Mouse (Mus musculus) yolk sac, embryonic 10.5 days (tissue): ENCODE data around the gene Ogfod1.
A peak's percentile ranks its signal among the peaks of the same experiment; 100 is the strongest.

Source experiments
- DNase-seq: peaks from one replicate; pipeline ENCODE4 v3.0.0-alpha.2; 2017; ENCODE audit warnings: low spot score

Gene Ogfod1

GRCm38 (mm10) chr8:94036944-94037524, at the start of gene Ogfod1, which contains the start of gene Nudt21:
Gene Ogfod1, plus strand, starts transcription at chr8:94037198.
Gene Nudt21, minus strand, starts transcription at chr8:94037031.
- DNase-seq = peak; percentile 98

- no peak for DNase-seq
Observed at GRCm38 (mm10) chr8:93989739-93990138, 47.3 kb upstream of the Ogfod1 start.

DNA sequence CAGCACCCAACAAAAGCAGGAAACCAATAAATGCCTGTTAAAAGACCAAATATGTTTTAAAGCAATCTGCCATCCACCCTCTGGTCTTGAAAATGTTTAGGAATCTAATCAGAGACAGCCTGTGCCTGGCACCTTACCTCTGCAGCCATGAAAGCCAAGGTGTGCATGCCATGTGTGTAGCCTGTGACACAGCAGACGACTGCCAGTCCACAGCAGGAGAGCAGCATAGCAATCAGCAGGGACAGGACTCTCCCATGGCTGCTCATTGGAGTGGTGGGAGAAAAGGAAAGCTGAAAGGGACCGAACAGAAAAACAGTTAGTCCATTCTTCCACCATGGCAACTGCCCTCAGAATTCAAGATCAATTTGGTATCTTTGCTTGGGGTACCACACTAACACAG, 38.0 kb upstream of the Ogfod1 start:
- DNase-seq = no peak

GRCm38 (mm10) chr8:94004139-94004538, 32.9 kb upstream of the Ogfod1 start:
- DNase-seq = no peak

GRCm38 (mm10) chr8:94009243-94009845, 27.7 kb upstream of the Ogfod1 start:
- DNase-seq = peak; percentile 27

GRCm38 (mm10) chr8:94010101-94010705, 26.8 kb upstream of the Ogfod1 start:
- DNase-seq = no peak

DNA sequence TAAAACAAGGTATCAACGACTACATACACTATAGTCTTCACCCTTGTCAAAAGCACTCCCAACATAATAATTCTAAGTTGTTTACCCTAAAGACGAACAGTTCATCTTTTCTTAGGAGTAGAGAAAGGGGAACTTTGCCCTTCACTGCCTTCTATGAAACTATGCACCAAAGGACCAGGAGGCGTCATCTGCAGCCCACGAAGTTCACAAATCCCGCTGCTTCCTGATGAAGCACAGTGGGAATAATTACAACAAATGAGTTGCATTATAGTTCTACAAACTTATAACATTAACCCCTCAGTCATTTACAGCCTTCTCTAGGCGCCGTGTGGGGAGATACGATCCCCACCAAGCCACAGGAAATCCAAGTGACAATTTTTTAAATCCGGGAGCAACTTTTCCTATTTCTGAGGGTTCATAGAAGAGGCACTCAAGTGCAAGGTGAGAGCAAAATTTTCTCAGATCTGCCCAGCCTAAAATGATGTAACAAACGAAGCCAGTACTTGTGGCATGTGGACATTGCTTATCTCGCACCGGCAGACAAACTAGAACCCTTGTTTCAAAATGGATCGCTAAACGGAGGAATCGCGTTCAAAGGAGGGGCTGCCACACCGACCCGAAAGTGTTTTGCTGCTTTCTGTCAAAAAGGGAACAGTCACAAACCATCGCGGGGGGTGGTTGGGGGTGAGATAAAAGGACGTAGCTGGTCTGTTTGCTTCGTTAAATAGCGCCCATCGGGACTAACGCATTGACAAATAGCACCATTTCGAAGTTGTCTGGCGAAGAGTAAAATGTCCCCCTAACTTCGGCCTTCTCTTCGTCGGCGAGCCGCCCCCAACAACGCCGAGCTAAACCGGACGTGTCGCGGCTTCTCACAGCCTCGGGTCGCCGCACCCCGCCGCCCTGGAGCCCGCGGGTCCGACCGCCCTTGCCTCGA, 25.7 kb upstream of the Ogfod1 start:
- DNase-seq = peak; percentile 53

DNA sequence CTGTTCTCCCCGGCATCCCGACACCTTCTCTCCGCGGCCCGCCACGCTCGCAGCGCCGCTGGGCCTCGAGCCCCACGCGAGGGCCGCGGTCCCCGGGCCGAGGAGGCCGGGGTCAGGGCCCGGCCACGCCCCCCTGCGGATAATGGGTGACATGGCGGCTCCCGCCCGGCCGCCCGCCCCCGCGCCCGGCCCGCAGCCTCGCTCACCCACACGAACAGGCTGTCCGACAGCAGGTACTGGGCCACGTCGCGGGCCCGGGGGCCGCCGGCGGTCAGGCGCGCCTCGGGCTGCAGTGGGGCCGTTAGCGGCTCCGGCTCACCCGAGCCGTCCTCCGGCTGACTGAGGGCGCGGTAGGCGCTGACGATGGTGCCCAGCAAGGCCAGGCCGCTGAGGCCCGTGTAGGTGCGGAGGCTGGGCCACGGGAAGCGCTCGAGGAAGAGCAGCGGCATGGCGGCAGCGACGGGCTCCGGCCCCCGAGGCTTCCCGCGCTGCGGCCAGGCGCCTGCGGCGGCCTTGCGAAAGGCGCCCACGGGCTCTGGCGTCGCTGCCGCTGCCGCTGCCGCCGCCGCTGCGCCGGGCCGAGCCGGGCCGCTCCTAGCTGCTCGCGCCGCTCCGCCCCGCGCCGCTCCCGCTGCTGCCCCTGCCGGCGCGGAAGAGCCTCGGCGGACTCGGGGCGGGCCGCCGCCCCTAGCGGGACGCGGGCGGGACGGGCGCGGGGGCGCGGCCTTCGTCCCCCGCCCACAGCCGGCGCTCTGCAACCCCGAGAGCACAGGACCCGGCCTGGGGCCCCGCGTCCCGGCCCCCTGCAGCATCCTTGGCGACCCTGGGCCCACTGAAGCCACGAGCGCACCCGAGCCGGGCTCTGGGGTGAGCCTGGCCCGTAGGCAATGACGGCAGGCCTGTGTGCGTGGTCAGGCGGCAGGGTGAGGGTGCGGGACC, 24.7 kb upstream of the Ogfod1 start, which contains the start of gene Amfr:
TSS of gene Amfr (minus strand) at position 830 of the 939 bp plus-strand sequence.
- peak; percentile 79 for DNase-seq

DNA sequence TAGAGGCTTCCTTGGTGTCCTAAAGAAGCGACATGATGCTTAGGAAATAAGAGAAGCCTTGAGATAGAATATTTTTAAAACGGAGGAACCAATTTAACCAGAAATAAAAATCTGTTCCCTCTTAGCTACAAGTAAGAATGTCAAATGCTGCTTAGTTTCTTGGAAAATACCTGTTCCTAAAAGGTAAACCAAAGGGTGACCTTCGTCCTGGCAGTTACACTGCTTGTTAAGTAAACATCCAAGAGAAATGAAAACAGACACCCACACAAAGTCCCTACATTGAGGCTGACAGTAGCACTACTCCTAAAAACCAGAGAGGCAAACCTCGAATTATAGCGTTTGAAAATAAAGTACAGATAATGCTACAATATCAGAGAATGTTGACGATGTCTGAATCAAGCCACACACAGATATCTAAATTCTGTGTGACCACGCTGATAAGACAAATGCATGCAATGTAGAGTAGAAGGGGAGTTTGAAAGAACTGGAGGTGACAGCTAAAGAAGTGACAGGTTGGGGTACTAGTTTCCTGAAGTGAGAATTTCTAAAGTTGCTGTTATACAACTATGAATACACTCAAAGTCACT, 23.9 kb upstream of the Ogfod1 start:
- DNase-seq = peak; percentile 51

DNA sequence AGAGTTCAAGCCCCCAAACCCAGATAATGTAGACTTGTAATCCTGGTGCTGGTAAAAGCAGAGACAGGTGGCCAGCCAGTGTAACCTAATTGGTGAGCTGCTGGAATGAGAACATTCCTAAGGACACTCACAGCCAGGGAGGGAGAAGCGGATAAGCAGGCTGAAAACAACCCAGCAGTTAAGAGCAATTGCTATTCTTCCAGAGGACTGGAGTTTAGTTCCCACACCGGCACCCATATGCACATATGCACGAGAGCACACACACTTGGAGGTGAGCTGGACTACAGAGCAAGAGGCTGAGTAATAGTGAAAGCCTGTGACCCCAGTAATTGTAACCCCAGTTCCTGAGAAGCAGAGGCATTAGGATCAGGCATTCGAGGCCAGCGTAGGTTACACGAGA, 13.1 kb upstream of the Ogfod1 start:
- DNase-seq = no peak

- DNase-seq = no peak
Observed at GRCm38 (mm10) chr8:94029701-94030100, 7.3 kb upstream of the Ogfod1 start.

DNA sequence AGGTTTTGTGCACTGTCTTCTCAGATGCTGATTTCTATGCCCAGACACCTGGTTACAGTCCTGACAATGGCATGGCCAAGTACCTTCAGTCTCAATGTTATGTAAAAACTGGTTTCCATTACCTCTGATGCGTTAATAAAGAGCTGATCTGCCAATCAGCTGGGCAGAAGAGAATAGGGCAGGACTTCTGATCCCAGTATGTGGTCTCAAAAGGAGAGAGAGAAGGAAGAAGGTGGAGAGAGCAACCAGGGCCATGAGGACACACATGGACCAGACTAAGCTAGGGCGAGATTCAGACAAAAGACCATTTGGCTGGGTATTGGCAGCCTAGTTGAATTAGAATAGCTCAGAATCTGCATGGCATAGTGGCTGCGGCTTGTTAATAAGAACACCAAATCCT, 3.4 kb upstream of the Ogfod1 start:
- DNase-seq = no peak

- no peak for DNase-seq
Observed at GRCm38 (mm10) chr8:94035200-94035599, 1.8 kb upstream of the Ogfod1 start.

GRCm38 (mm10) chr8:94036541-94036940, 457 bp upstream of the Ogfod1 start:
- DNase-seq = peak; percentile 82

- no peak for DNase-seq
Observed at GRCm38 (mm10) chr8:94037806-94038205, 808 bp downstream of the Ogfod1 start.

GRCm38 (mm10) chr8:94047845-94048244, 10.8 kb downstream of the Ogfod1 start:
- no peak for DNase-seq

- DNase-seq = no peak
Observed at GRCm38 (mm10) chr8:94052696-94053095, 15.7 kb downstream of the Ogfod1 start.

DNA sequence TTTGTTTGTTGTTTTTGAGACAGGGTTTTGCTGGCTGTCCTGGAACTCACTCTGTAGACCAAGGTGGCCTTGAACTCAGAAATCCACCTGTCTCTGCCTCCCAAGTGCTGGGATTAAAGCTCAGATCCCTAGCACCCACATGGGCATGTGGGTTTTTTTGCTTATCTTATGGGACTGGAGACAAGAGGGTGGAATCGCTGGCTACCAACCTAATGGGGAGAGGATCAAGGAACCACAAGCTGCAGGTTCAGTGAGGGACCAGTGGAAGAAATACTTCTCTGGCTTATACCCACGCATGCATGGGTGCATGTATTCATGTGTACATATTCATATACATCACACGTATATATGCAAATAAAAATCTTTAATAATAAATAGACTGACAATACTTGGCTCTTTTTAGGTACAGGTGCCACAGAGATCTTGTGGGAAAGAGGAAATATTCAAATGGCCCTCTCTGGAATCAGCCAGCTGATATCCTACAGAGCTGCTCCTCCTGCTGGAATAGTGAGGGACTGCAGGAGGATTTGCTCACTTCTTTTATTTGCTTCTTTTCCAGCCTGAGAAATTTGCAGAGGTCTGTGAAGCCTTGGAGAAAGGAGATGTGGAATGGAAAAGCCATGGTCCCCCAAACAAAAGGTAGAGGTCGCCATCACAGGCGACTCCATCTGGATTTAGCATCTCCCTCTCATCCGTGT, 20.3 kb downstream of the Ogfod1 start:
- DNase-seq = no peak

GRCm38 (mm10) chr8:94066121-94066863, 29.3 kb downstream of the Ogfod1 start:
- DNase-seq = no peak
